Mouse (Mus musculus) liver, embryonic 13.5 days (tissue): ENCODE data around the gene Abhd14a. TPM values are rescaled to one million over a fixed set of nuclear protein-coding genes. Genes with fewer than 3 reads are reported as not detected.
"Not testable (repeated sequence)": the region's sequence is repeated elsewhere in the genome, so short reads cannot be mapped to it uniquely, and the experiment has no call there.

Experiments
- ATAC-seq: fragments of 200-750 bp; cut with Nextera tagmentation; 2 replicates; pipeline ENCODE4 v1.8.0; 2017; ENCODE audit warnings: low read depth, mild to moderate bottlenecking, moderate number of reproducible peaks, moderate library complexity
- DNase-seq: peaks from one replicate; pipeline ENCODE4 v3.0.0; 2022
- H3K27ac ChIP-seq: fragments of 300-500 bp; sonication (generic); 2 replicates; pipeline ENCODE4 v1.5.1; 2015; ENCODE audit warnings: moderate library complexity, mild to moderate bottlenecking, inconsistent platforms
- H3K27me3 ChIP-seq: fragments of 300-500 bp; sonication (generic); 2 replicates; pipeline ENCODE4 v1.6.1; 2015; ENCODE audit warnings: mild to moderate bottlenecking, inconsistent platforms
- H3K36me3 ChIP-seq: fragments of 300-500 bp; sonication (generic); 2 replicates; pipeline ENCODE4 v1.6.1; 2015; ENCODE audit warnings: mild to moderate bottlenecking, inconsistent platforms
- H3K4me1 ChIP-seq: fragments of 300-500 bp; sonication (generic); replicated peaks from 2 replicates; pipeline ENCODE4 v1.6.1; 2015; ENCODE audit warnings: inconsistent platforms
- H3K4me2 ChIP-seq: fragments of 300-500 bp; sonication (generic); 2 replicates; pipeline ENCODE4 v1.6.1; 2015; ENCODE audit warnings: inconsistent platforms, mild to moderate bottlenecking, moderate library complexity
- H3K4me3 ChIP-seq: fragments of 300-500 bp; sonication (generic); replicated peaks from 2 replicates; pipeline ENCODE4 v1.5.1; 2015; ENCODE audit warnings: mild to moderate bottlenecking, inconsistent platforms
- H3K9ac ChIP-seq: fragments of 300-500 bp; sonication (generic); 2 replicates; pipeline ENCODE4 v1.6.1; 2015; ENCODE audit warnings: mild to moderate bottlenecking, inconsistent platforms
- H3K9me3 ChIP-seq: fragments of 300-500 bp; sonication (generic); replicated peaks from 2 replicates; pipeline ENCODE4 v1.6.1; 2016; ENCODE audit warnings: inconsistent platforms
- WGBS: fragments of 180-500 bp; shearing (Covaris S2); methylation state at CpG from one replicate; pipeline ENCODE4 v1.1.7; 2015; ENCODE audit not compliant: insufficient replicate concordance; 5-methylcytosine and 5-hydroxymethylcytosine counted together
- polyA plus RNA-seq: library from polyadenylated mRNA; unstranded; fragments of >200 nt; fragmentation: Nextera tagmentation; extraction: Ambion mirVana; gene quantifications from 2 replicates; pipeline ENCODE4 v1.2.1, GENCODE M21; 2015

Gene Abhd14a
- 24.4 and 26.3 TPM in 2 replicates for polyA plus RNA-seq

GRCm38 (mm10) chr9:106447348-106447747 lies at the start of gene Abhd14a, which contains the start of gene Abhd14b:
TSS of gene Abhd14a (minus strand) at chr9:106447678.
TSS of gene Abhd14b (plus strand) at chr9:106447459.
- H3K4me2 ChIP-seq = peak within 1 kb of the TSS; percentile 79
- peaks cover 20% of the 10 kb centered on the region for H3K27me3 ChIP-seq
- peak within 1 kb of the TSS; percentile 54 for H3K27ac ChIP-seq
- H3K36me3 ChIP-seq = no peaks in the 10 kb centered on the region
- ATAC-seq (peak; percentile 81), DNase-seq (peak; percentile 79)
- peak within 1 kb of the TSS; percentile 60 for H3K4me3 ChIP-seq
- H3K9ac ChIP-seq = peak within 1 kb of the TSS; percentile 65
- peaks cover 70% of the 10 kb centered on the region for H3K4me1 ChIP-seq
- no peaks in the 10 kb centered on the region for H3K9me3 ChIP-seq
- WGBS = under 1% methylated on average over 24 of the region's 24 CpGs

GRCm38 (mm10) chr9:106487602-106488001 lies 40.1 kb upstream of the Abhd14a start:
- DNase-seq, H3K9me3 ChIP-seq, H3K4me2 ChIP-seq, H3K27ac ChIP-seq, H3K4me3 ChIP-seq, ATAC-seq, H3K4me1 ChIP-seq, H3K9ac ChIP-seq, H3K27me3 ChIP-seq: not testable (repeated sequence)
- WGBS = 62% methylated on average over 6 of the region's 6 CpGs
- peaks cover 36% of the 10 kb centered on the region for H3K36me3 ChIP-seq

- Histone ChIP-seq H3K9me3 (no peaks in the 10 kb centered on the region), H3K9ac (no peak overlapping the region), H3K4me3 (no peak overlapping the region), H3K36me3 (peaks cover 57% of the 10 kb centered on the region), H3K27ac (no peak overlapping the region), H3K4me2 (no peak overlapping the region), H3K4me1 (no peaks in the 10 kb centered on the region), H3K27me3 (no peaks in the 10 kb centered on the region)
- 85% methylated on average over 10 of the region's 10 CpGs for WGBS
- no peak for DNase-seq
- no peak for ATAC-seq
Measured at GRCm38 (mm10) chr9:106485076-106485475, 37.6 kb upstream of the Abhd14a start.

GRCm38 (mm10) chr9:106483606-106484005 lies 36.1 kb upstream of the Abhd14a start:
- H3K9ac ChIP-seq = no peak overlapping the region
- H3K4me2 ChIP-seq = no peak overlapping the region
- H3K36me3 ChIP-seq = peaks cover 64% of the 10 kb centered on the region
- no peak overlapping the region for H3K27ac ChIP-seq
- H3K9me3 ChIP-seq = no peaks in the 10 kb centered on the region
- DNase-seq (no peak), ATAC-seq (0 out of 2 replicates have a peak, but pooled peaks have one; percentile 11)
- 88% methylated on average over 17 of the region's 17 CpGs for WGBS
- H3K4me1 ChIP-seq = peaks cover 8% of the 10 kb centered on the region
- no peak overlapping the region for H3K4me3 ChIP-seq
- no peaks in the 10 kb centered on the region for H3K27me3 ChIP-seq

- H3K27me3 ChIP-seq = no peaks in the 10 kb centered on the region
- ATAC-seq (no peak; the same call in 1 of the 2 replicates), DNase-seq (no peak)
- no peak overlapping the region for H3K9ac ChIP-seq
- no peak overlapping the region for H3K4me2 ChIP-seq
- H3K9me3 ChIP-seq = no peaks in the 10 kb centered on the region
- peaks cover 64% of the 10 kb centered on the region for H3K36me3 ChIP-seq
- H3K27ac ChIP-seq = no peak overlapping the region
- peaks cover 13% of the 10 kb centered on the region for H3K4me1 ChIP-seq
- no peak overlapping the region for H3K4me3 ChIP-seq
- 91% methylated on average over 10 of the region's 10 CpGs for WGBS
Measured at GRCm38 (mm10) chr9:106483136-106483535, 35.7 kb upstream of the Abhd14a start.

GRCm38 (mm10) chr9:106482578-106483115 lies 35.2 kb upstream of the Abhd14a start:
- peaks cover 64% of the 10 kb centered on the region for H3K36me3 ChIP-seq
- no peak overlapping the region for H3K9ac ChIP-seq
- H3K27me3 ChIP-seq = no peaks in the 10 kb centered on the region
- no peak overlapping the region for H3K27ac ChIP-seq
- H3K4me1 ChIP-seq = peaks cover 17% of the 10 kb centered on the region
- no peak overlapping the region for H3K4me3 ChIP-seq
- DNase-seq = no peak
- 80% methylated on average over 17 of the region's 17 CpGs for WGBS
- ATAC-seq = no peak
- H3K9me3 ChIP-seq = no peaks in the 10 kb centered on the region
- H3K4me2 ChIP-seq = no peak overlapping the region

- H3K4me2 ChIP-seq = no peak overlapping the region
- H3K4me3 ChIP-seq = no peak overlapping the region
- ATAC-seq (no peak), DNase-seq (no peak)
- H3K27ac ChIP-seq = no peak overlapping the region
- no peak overlapping the region for H3K9ac ChIP-seq
- 81% methylated on average over 13 of the region's 13 CpGs for WGBS
- H3K4me1 ChIP-seq = peaks cover 24% of the 10 kb centered on the region
- no peaks in the 10 kb centered on the region for H3K9me3 ChIP-seq
- H3K36me3 ChIP-seq = peaks cover 64% of the 10 kb centered on the region
- H3K27me3 ChIP-seq = no peaks in the 10 kb centered on the region
Measured at GRCm38 (mm10) chr9:106481676-106482075, 34.2 kb upstream of the Abhd14a start.

GRCm38 (mm10) chr9:106481075-106481474 lies 33.6 kb upstream of the Abhd14a start:
- Histone ChIP-seq H3K9ac (no peak overlapping the region), H3K27ac (no peak overlapping the region), H3K27me3 (no peaks in the 10 kb centered on the region), H3K36me3 (peaks cover 63% of the 10 kb centered on the region), H3K4me2 (no peak overlapping the region), H3K9me3 (no peaks in the 10 kb centered on the region), H3K4me3 (no peak overlapping the region), H3K4me1 (peaks cover 30% of the 10 kb centered on the region)
- no peak for DNase-seq
- no peak for ATAC-seq
- 77% methylated on average over 15 of the region's 15 CpGs for WGBS

GRCm38 (mm10) chr9:106480541-106480940 lies 33.1 kb upstream of the Abhd14a start:
- H3K4me3 ChIP-seq = no peak overlapping the region
- H3K27me3 ChIP-seq = no peaks in the 10 kb centered on the region
- peaks cover 35% of the 10 kb centered on the region for H3K4me1 ChIP-seq
- H3K9ac ChIP-seq = no peak overlapping the region
- peaks cover 57% of the 10 kb centered on the region for H3K36me3 ChIP-seq
- no peak for ATAC-seq
- 70% methylated on average over 7 of the region's 7 CpGs for WGBS
- no peak overlapping the region for H3K27ac ChIP-seq
- H3K4me2 ChIP-seq = no peak overlapping the region
- no peak for DNase-seq
- H3K9me3 ChIP-seq = no peaks in the 10 kb centered on the region

- H3K9me3 ChIP-seq = no peaks in the 10 kb centered on the region
- no peak overlapping the region for H3K27ac ChIP-seq
- H3K4me3 ChIP-seq = peak overlapping the region; percentile 75
- no peak for ATAC-seq
- WGBS = 62% methylated on average over 9 of the region's 9 CpGs
- peaks cover 51% of the 10 kb centered on the region for H3K4me1 ChIP-seq
- peaks cover 33% of the 10 kb centered on the region for H3K36me3 ChIP-seq
- peak overlapping the region; percentile 73 for H3K9ac ChIP-seq
- no peak for DNase-seq
- no peaks in the 10 kb centered on the region for H3K27me3 ChIP-seq
- peak overlapping the region; percentile 98 for H3K4me2 ChIP-seq
Measured at GRCm38 (mm10) chr9:106478101-106478500, 30.6 kb upstream of the Abhd14a start.

GRCm38 (mm10) chr9:106477649-106478048 lies 30.2 kb upstream of the Abhd14a start:
- no peak overlapping the region for H3K27ac ChIP-seq
- H3K9me3 ChIP-seq = no peaks in the 10 kb centered on the region
- peak overlapping the region; percentile 73 for H3K9ac ChIP-seq
- H3K4me1 ChIP-seq = peaks cover 51% of the 10 kb centered on the region
- H3K36me3 ChIP-seq = peaks cover 29% of the 10 kb centered on the region
- H3K27me3 ChIP-seq = no peaks in the 10 kb centered on the region
- DNase-seq (no peak), ATAC-seq (no peak)
- H3K4me2 ChIP-seq = peak overlapping the region; percentile 98
- WGBS = under 1% methylated on average over 16 of the region's 16 CpGs
- H3K4me3 ChIP-seq = peak overlapping the region; percentile 75

GRCm38 (mm10) chr9:106476924-106477484 lies 29.5 kb upstream of the Abhd14a start, which contains the start of gene Parp3:
TSS of gene Parp3 (minus strand) at chr9:106476949.
- peak; percentile 98 for ATAC-seq
- Histone ChIP-seq H3K27ac (0 out of 2 replicates have a peak within 1 kb of the TSS, but pooled peaks have one; percentile 35), H3K4me2 (peak within 1 kb of the TSS; percentile 98), H3K4me3 (peak within 1 kb of the TSS; percentile 75), H3K9ac (peak within 1 kb of the TSS; percentile 73), H3K9me3 (no peaks in the 10 kb centered on the region), H3K36me3 (peaks cover 25% of the 10 kb centered on the region), H3K4me1 (peaks cover 51% of the 10 kb centered on the region), H3K27me3 (no peaks in the 10 kb centered on the region)
- peak; percentile 99 for DNase-seq
- 0% methylated on average over 41 of the region's 41 CpGs for WGBS
